Mouse (Mus musculus) cerebral cortex, adult 2 months (tissue): ENCODE results near the gene Nr2c1.

Experiments used
- WGBS: fragments of 180-500 bp; shearing (Covaris S2); methylation state at CpG from one replicate; pipeline ENCODE4 v1.1.7; 2018; 5-methylcytosine and 5-hydroxymethylcytosine counted together

Nr2c1 gene

GRCm38 (mm10) chr10:94210718-94211618 is 63.1 kb downstream of the Nr2c1 start:
- 35% methylated on average over 6 of the region's 6 CpGs for WGBS

- 41% methylated on average over 2 of the region's 2 CpGs for WGBS
These were observed 63.9 kb downstream of the Nr2c1 start for GRCm38 (mm10) chr10:94211725-94212124.

- 83% methylated on average over 6 of the region's 6 CpGs for WGBS
These were observed 77.4 kb downstream of the Nr2c1 start for GRCm38 (mm10) chr10:94225026-94225750.

DNA sequence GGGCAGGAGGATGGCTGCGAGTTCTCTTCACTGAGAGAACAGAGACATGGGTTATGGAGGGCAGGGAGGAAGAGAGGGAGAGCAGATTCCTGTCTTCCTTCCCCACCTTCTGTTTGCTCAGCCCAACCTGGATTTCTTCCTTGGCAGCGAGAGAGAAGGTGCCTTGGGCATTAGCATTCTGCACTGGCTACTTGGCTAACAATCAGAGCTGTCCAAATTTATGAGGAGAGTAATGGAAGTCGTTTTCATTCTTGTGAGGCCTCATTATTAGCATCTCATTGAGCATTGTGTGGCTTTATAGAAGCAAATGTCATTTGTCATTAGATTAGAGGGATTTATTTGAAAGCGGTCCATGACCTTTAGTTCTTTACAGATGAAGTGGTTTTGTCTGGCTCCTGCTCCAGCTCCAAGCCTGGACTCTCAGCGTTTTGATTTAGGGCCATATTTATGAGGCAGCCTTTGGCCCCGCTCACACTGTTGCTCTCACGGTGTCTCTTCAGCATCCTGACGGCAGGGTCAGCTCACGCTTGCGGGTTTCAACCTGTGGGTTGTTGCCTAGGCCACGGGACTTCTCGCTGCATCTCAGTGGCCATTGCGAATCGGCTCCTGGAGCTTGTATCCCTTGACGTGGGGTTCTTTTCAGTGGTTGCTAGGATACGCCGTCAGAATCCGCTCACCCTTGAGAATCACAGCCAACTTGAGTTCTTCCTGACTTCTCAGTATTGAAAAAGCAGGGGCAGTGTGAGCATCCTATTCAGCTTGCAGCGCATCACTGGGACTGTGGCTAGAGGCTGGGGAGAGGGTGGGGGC is 82.6 kb downstream of the Nr2c1 start:
- 37% methylated on average over 19 of the region's 19 CpGs for WGBS

GRCm38 (mm10) chr10:94231025-94231424 is 83.2 kb downstream of the Nr2c1 start:
- 79% methylated on average over 6 of the region's 6 CpGs for WGBS

GRCm38 (mm10) chr10:94235200-94235599 is 87.4 kb downstream of the Nr2c1 start:
- WGBS: 63% methylated on average over 4 of the region's 4 CpGs

DNA sequence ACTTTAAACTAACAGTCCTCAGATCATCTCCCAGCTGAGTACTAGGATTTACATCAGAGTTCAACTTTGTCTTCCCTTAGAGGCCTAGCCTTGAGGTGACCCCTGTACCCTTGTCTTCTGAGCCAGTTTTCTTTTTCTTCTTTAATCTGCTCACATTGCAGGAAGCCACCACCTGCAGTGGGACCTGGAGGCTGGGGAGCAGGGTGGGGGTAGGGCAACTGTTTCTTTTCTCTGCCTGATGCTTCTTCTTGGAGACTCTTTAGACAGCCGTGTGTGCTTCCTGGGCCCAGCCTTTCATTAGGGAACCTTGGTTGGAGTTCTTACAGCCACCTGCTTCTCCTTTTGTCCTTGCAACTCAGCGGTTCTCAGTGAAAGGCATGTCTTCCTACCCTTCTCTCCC is 93.5 kb downstream of the Nr2c1 start:
- WGBS: 78% methylated on average over 2 of the region's 2 CpGs
